Comparison of ENCODE assay signal across 8 mouse cellular contexts in genomic region chr2:173406344-173407094, GRCm38 (mm10).
A peak's percentile ranks its signal among the peaks of the same experiment; 100 is the strongest.
DNase-seq lines count a peak whose midpoint lies in the region; ATAC-seq and TF ChIP-seq lines count a peak whose summit lies in the region.

No protein-coding gene starts in this region.

- no peak overlapping the region for H3K9ac ChIP-seq in hindbrain, embryonic 16.5 days (ENCODE audit: low read depth, low read length)

- no peaks in the 10 kb centered on the region for H3K36me3 ChIP-seq in hindbrain, embryonic 16.5 days (ENCODE audit: control insufficient read depth, insufficient read depth, low read length)

- no peak for TF ChIP-seq CTCF in left cerebral cortex, adult 2 months (IDR thresholded peaks at IDR 0.05)

- peak overlapping the region; percentile 22; the same call in 1 of the 2 replicates for H3K4me2 ChIP-seq in hindbrain, embryonic 16.5 days (ENCODE audit: low read length)

- peak; percentile 36 for DNase-seq in thymus, postnatal 4 days
- no peak for DNase-seq in thymus, postnatal 10 days (ENCODE audit: low spot score in 2 of 2)
- peak; percentile 30 to 48 for DNase-seq in left cerebral cortex, adult 2 months (ENCODE audit: extremely low spot score in 1 of 2, low spot score in 2 of 2)
- DNase-seq in retina, postnatal 1 day: peak; percentile 96
- DNase-seq in c-Kit-positive CD71-positive TER-119-positive erythroid progenitor cells, embryonic 14.5 days (ENCODE audit: low spot score): no peak
- no peak for DNase-seq in ovary, postnatal 36 days (ENCODE audit: low spot score)
- no peak for DNase-seq in ovary, postnatal 10 days (ENCODE audit: low spot score)

- peaks cover 13% of the 10 kb centered on the region for H3K4me1 ChIP-seq in hindbrain, embryonic 16.5 days (ENCODE audit: control insufficient read depth, insufficient read depth, low read depth, low read length)

- peak overlapping the region; percentile 40; the same call in 1 of the 2 replicates for H3K27ac ChIP-seq in hindbrain, embryonic 16.5 days (ENCODE audit: low read depth, low read length)
- no peak overlapping the region for H3K27ac ChIP-seq in left cerebral cortex, adult 2 months

- no peak overlapping the region for H3K4me3 ChIP-seq in hindbrain, embryonic 16.5 days (ENCODE audit: low read length)
- no peak overlapping the region for H3K4me3 ChIP-seq in left cerebral cortex, adult 2 months

- ATAC-seq in hindbrain, embryonic 16.5 days: peak; percentile 79

- no peaks in the 10 kb centered on the region for H3K27me3 ChIP-seq in hindbrain, embryonic 16.5 days (replicated peaks; ENCODE audit: control insufficient read depth, insufficient read depth, low read length)

- 9% methylated on average over 13 of the region's 13 CpGs for WGBS in hindbrain, embryonic 16.5 days

- no peaks in the 10 kb centered on the region for H3K9me3 ChIP-seq in hindbrain, embryonic 16.5 days (ENCODE audit: control insufficient read depth, low read length)

- intact Hi-C loops in left cerebral cortex, adult 2 months (cut with DNase I): no loop called here

Comparison
In these comparisons a context has a peak if more than half of its experiments do, and no peak if none do; other contexts are left out.
1. DNase-seq: peak in thymus, postnatal 4 days (single experiment), left cerebral cortex, adult 2 months (2 of 2) and retina, postnatal 1 day (single experiment); none in thymus, postnatal 10 days (0 of 2), c-Kit-positive CD71-positive TER-119-positive erythroid progenitor cells, embryonic 14.5 days (single experiment), ovary, postnatal 36 days (single experiment) and ovary, postnatal 10 days (single experiment).